Mouse (Mus musculus) stomach, postnatal 0 days (tissue): ENCODE data around the gene Fgfbp3.

ENCODE experiments used
- CTCF ChIP-seq: IDR thresholded peaks from 2 replicates; pipeline ENCODE4 v1.5.1; 2016; ENCODE audit warnings: antibody characterized with exemption, low read depth, mild to moderate bottlenecking, moderate library complexity
- EP300 ChIP-seq: optimal IDR thresholded peaks from 2 replicates; pipeline ENCODE3; 2016; ENCODE audit warnings: antibody characterized with exemption

GRCm38 (mm10) chr19:36953637-36954206, 34.3 kb upstream of the Fgfbp3 start:
- TF ChIP-seq CTCF (no peak), EP300 (no peak)
